8 mouse cellular contexts compared by ENCODE assay signal in the genomic region with DNA sequence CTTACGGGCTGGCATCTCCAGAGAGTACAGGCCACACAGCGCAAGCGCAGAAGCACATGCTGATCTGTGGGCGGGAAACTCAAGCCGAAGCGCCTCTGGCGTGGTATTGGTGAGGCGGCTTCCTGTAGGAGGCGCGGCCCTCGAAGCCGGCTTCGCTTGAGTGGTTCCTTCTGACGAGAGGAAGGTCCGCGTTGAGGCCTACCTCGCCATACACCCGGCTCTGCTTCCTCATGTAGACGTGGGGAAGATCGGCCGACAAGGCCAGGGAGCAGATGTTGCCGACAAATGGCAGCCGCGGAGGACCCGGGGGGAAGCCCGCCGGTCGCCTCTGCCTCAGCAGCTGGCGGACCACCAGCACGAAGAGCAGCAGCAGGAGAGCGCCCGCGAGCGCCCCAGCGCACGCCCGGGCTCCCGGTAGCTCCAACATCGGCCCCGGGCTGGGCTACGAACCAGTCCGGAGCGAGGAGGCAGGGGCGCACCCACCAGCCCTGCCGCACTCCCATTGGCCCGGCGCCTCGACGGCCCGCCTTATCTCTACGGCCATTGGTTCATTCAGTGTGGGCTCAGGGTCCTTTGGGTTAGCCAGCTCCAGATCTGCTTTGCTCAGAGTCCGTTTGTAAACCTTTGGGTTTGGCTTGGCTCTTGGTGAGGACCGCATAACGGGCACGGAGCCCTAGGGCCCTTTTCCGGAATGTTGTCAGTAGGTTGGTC. TPM values are rescaled to one million over a fixed set of nuclear protein-coding genes. Genes with fewer than 3 reads are reported as not detected.
DNase-seq lines count a peak whose midpoint lies in the region; ATAC-seq and TF ChIP-seq lines count a peak whose summit lies in the region.

TSS of gene Cyp2r1 (minus strand) at position 442 of the 711 bp plus-strand sequence.

- no peaks in the 10 kb centered on the region for H3K4me1 ChIP-seq in hindbrain, embryonic 13.5 days (replicated peaks)
- H3K4me1 ChIP-seq in lung, embryonic 16.5 days (replicated peaks; ENCODE audit: control insufficient read depth, insufficient read depth, low read length), result no peaks in the 10 kb centered on the region
- H3K4me1 ChIP-seq in thymus, adult 2 months (replicated peaks; ENCODE audit: control insufficient read depth, insufficient read depth, low read length), result 0 out of 2 replicates have a peak, but pooled peaks cover 2% of the 10 kb centered on the region

- no peak; the same call in 1 of the 2 replicates for TF ChIP-seq POLR2A in thymus, adult 2 months (IDR thresholded peaks at IDR 0.05; ENCODE audit: control insufficient read depth, extremely low read depth, insufficient read depth, low read length, poor library complexity)

- H3K4me3 ChIP-seq in hindbrain, embryonic 13.5 days, result peak within 1 kb of the TSS; percentile 65
- H3K4me3 ChIP-seq in lung, embryonic 16.5 days (ENCODE audit: low read length), result peak within 1 kb of the TSS; percentile 72
- peak within 1 kb of the TSS; percentile 68 for H3K4me3 ChIP-seq in thymus, adult 2 months (ENCODE audit: control insufficient read depth, insufficient read depth, low read length)

- peak; percentile 35; the same call in 1 of the 2 replicates for TF ChIP-seq CTCF in thymus, adult 2 months (IDR thresholded peaks at IDR 0.05; ENCODE audit: borderline replicate concordance, control insufficient read depth, extremely low read depth, insufficient read depth, low read length, poor library complexity)

- peak within 1 kb of the TSS; percentile 77 for H3K9ac ChIP-seq in hindbrain, embryonic 13.5 days
- H3K9ac ChIP-seq in lung, embryonic 16.5 days (ENCODE audit: low read length), result peak within 1 kb of the TSS; percentile 84

- peak; percentile 95 for DNase-seq in T-cell, adult 2 months (ENCODE audit: low spot score)
- DNase-seq in cerebellum, postnatal 4 days (ENCODE audit: low spot score in 2 of 2), result peak; percentile 71 to 82
- peak; percentile 81 to 84 for DNase-seq in frontal cortex, postnatal 36 days (ENCODE audit: low spot score in 2 of 2)
- DNase-seq in layer of hippocampus, postnatal 10 days (ENCODE audit: low spot score in 2 of 2), result peak; percentile 81 to 86
- peak; percentile 69 for DNase-seq in ovary, postnatal 10 days (ENCODE audit: low spot score)
- peak; percentile 88 for DNase-seq in thymus, adult 2 months

- ATAC-seq in hindbrain, embryonic 13.5 days (ENCODE audit: low FRiP score), result peak; percentile 100
- peak; percentile 100 for ATAC-seq in lung, embryonic 16.5 days (ENCODE audit: low read depth)

- H3K27me3 ChIP-seq in hindbrain, embryonic 13.5 days, result peaks cover 8% of the 10 kb centered on the region; the same call in 1 of the 2 replicates
- no peaks in the 10 kb centered on the region for H3K27me3 ChIP-seq in lung, embryonic 16.5 days (ENCODE audit: control insufficient read depth, insufficient read depth, low read depth, low read length)
- no peaks in the 10 kb centered on the region for H3K27me3 ChIP-seq in thymus, adult 2 months (ENCODE audit: control insufficient read depth, insufficient read depth, low read length)

- peak within 1 kb of the TSS; percentile 75 for H3K4me2 ChIP-seq in hindbrain, embryonic 13.5 days
- H3K4me2 ChIP-seq in lung, embryonic 16.5 days (ENCODE audit: low read depth, low read length), result peak within 1 kb of the TSS; percentile 96

- H3K27ac ChIP-seq in hindbrain, embryonic 13.5 days, result peak within 1 kb of the TSS; percentile 83
- H3K27ac ChIP-seq in lung, embryonic 16.5 days (ENCODE audit: low read length), result peak within 1 kb of the TSS; percentile 92
- peak within 1 kb of the TSS; percentile 63 for H3K27ac ChIP-seq in thymus, adult 2 months (ENCODE audit: control insufficient read depth, insufficient read depth, low read length)

- WGBS in hindbrain, embryonic 13.5 days, result 3% methylated on average over 56 of the region's 56 CpGs
- 3% methylated on average over 50 of the region's 56 CpGs for WGBS in lung, embryonic 16.5 days
- 18% methylated on average over 56 of the region's 56 CpGs for WGBS in thymus, adult 2 months

- H3K9me3 ChIP-seq in hindbrain, embryonic 13.5 days, result no peaks in the 10 kb centered on the region
- H3K9me3 ChIP-seq in lung, embryonic 16.5 days (ENCODE audit: control insufficient read depth, low read length), result no peaks in the 10 kb centered on the region

- H3K36me3 ChIP-seq in hindbrain, embryonic 13.5 days, result no peaks in the 10 kb centered on the region
- no peaks in the 10 kb centered on the region for H3K36me3 ChIP-seq in lung, embryonic 16.5 days (ENCODE audit: control insufficient read depth, insufficient read depth, low read length)
- H3K36me3 ChIP-seq in thymus, adult 2 months (ENCODE audit: control insufficient read depth, insufficient read depth, low read length), result no peaks in the 10 kb centered on the region

RNA-seq across cellular contexts. Expression of gene Cyp2r1, which starts in this region (rescaled TPM):
- 1.1 and 1.6 TPM in 2 replicates for polyA plus RNA-seq in hindbrain, embryonic 13.5 days (2015; fragmentation: Nextera tagmentation; extraction: Ambion mirVana)
- 1 to 10 TPM; 1.2 to 1.6 TPM for total RNA-seq in layer of hippocampus, postnatal 10 days (2021)
- polyA plus RNA-seq in lung, embryonic 16.5 days (2015; fragmentation: Nextera tagmentation; extraction: Ambion mirVana), result 1.9 and 2.1 TPM in 2 replicates
- polyA plus RNA-seq in thymus, adult 2 months (2012; rRNA removed), result 0.51 and 1.3 TPM in 2 replicates

Comparison
In these comparisons a context has a peak if more than half of its experiments do, and no peak if none do; other contexts are left out.
1. Peak in every context shown above with its lines: DNase-seq, ATAC-seq, H3K4me3 ChIP-seq and H3K27ac ChIP-seq.